Mouse (Mus musculus) layer of hippocampus, adult 2 months (tissue): ENCODE data around the gene Nlrc3. TPM values are rescaled to one million over a fixed set of nuclear protein-coding genes. Genes with fewer than 3 reads are reported as not detected.
A peak's percentile ranks its signal among the peaks of the same experiment; 100 is the strongest.

Experiments
- DNase-seq, 2 experiments: peaks; one replicate each; pipeline ENCODE4 v3.0.0; 2022; ENCODE audit warnings: low spot score in 2 of 2
- H3K27ac ChIP-seq: fragments of 200-600 bp; 2 replicates; pipeline ENCODE4 v1.8.1; 2022
- H3K4me3 ChIP-seq: fragments of 200-600 bp; 2 replicates; pipeline ENCODE4 v1.8.1; 2022; ENCODE audit warnings: mild to moderate bottlenecking
- CTCF ChIP-seq: fragments of 200-600 bp; conservative IDR thresholded peaks from 2 replicates; pipeline ENCODE4 v1.8.1; 2022; ENCODE audit warnings: antibody characterized with exemption, mild to moderate bottlenecking, moderate library complexity
- total RNA-seq, 2 experiments: library from RNA; stranded (reverse); gene quantifications; 2 replicates each; pipeline ENCODE4 v1.2.3; 2021

Nlrc3 gene
- total RNA-seq, 2 experiments from 2014 or later: 1.6 to 2.5 TPM

DNA sequence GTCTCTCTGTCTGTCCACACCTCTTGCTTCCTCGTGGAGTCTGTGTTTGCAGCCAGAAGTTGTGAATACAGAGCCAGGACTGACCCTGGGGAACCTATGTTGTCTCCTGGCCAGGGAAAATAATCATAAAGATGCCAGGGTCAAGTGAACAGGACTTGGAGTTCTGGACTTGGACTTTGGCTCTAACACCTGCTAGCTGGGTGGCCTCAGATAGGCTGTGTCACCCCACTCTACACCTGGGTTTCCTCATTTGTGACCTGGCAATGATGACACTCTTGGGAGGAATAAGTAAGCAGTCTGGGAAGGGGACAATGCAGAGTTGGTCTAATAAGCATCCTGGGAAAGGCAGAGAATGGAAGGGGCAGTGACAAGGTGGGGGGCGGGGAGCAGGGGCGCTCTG, 10.9 kb downstream of the Nlrc3 start:
- no peak overlapping the region for H3K27ac ChIP-seq
- no peak for TF ChIP-seq CTCF
- no peak overlapping the region for H3K4me3 ChIP-seq
- DNase-seq: no peak

DNA sequence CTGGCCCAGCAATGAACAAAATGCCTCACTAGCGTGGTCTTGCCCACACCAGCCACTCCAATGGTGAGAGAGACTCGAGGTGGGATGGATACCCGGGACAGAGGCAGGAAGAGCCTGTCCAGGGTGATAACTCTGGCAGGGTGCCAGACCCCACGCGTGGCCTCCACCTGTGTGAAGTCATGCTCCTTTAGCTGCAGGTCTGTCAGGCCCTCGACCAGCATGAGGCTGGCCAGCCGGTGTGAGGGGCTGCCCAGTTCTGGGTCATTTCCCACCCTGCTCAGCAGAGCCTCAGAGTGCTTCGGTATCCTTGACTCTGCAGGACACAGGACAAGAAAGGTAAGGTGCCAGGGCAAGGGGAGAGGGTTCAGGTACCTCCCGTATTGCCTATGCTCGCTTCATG, 11.4 kb downstream of the Nlrc3 start:
- no peak for TF ChIP-seq CTCF
- H3K27ac ChIP-seq: no peak overlapping the region
- DNase-seq: no peak
- H3K4me3 ChIP-seq: no peak overlapping the region

DNA sequence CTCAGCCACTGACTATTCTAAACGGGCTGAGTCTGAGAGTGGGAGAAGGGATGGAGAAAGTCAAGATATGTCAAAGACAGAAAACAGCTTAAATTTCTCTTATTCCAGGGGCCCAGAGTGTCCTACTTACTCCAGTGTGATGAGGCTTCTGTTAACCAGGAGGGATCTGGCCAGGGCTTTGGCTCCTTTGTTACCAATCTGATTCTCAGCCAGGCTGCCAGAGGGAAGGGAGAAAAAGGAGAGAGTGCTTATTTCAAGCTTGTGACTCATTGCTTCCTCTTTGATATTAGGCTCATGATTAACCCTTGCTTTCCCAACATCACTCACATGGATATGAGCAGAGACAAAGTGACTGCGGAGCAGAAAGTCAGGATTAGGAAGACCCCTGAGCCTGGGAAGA, 17.2 kb downstream of the Nlrc3 start:
- DNase-seq: no peak
- TF ChIP-seq CTCF: no peak
- Histone ChIP-seq H3K27ac (no peak overlapping the region), H3K4me3 (no peak overlapping the region)

DNA sequence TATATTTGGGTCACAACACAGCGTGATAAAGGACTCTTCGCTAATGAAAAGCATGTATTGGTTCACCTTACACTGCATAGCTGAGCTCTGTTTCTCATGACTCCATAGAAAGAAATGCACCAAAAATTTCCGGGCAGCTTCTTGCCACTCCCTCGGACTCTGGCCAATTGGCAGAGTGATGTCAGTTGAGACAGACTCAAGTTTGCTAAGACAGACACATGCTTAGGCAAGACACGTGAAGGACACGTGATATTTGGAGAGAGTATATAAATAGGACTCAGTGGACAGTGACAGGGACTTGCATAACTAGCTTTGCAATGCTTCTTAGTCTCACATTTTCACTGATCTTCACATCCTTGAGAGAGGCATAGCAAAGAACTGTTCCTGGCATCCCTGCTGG, 20.1 kb downstream of the Nlrc3 start:
- no peak overlapping the region for H3K4me3 ChIP-seq
- no peak for TF ChIP-seq CTCF
- DNase-seq: no peak
- H3K27ac ChIP-seq: no peak overlapping the region

DNA sequence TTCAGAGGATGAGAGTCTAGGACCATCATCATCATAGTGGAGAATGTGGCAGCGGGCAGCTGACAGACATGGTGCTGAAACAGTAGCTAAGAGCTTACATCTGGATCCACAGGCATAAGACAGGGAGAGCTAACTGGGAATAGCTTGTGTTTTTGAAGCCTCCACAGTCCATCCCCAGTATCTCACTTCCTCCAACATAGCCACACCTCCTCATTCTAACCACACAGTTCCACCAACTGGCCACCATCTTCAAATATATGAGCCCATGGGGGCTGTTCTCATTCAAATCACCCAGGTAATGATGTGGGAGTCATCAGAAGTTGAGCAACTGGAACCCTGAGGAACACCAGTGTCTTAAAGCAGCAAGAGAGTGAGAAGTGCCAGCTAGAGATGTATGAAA, 25.3 kb downstream of the Nlrc3 start:
- no peak for DNase-seq
- no peak for TF ChIP-seq CTCF
- Histone ChIP-seq H3K4me3 (no peak overlapping the region), H3K27ac (no peak overlapping the region)

DNA sequence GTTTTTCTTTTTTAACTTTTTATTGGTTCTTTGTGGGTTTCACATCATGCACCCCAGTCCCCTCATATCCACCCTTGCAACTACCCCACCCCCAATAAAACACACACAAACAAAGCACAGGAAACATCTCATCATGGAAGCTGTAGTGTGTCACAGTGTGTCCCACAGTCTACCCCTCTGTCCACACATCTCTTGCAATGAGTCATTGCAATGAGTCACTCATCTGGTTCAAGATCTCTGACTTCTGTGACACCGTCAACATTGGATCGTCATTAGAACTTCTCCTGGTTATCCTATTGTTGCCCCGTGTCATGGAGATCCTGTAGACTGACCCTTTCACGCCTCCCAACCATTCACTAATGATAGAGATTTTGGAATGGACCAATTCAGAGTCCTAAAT, 41.7 kb downstream of the Nlrc3 start:
- Histone ChIP-seq H3K4me3 (no peak overlapping the region), H3K27ac (no peak overlapping the region)
- no peak for DNase-seq
- no peak for TF ChIP-seq CTCF

DNA sequence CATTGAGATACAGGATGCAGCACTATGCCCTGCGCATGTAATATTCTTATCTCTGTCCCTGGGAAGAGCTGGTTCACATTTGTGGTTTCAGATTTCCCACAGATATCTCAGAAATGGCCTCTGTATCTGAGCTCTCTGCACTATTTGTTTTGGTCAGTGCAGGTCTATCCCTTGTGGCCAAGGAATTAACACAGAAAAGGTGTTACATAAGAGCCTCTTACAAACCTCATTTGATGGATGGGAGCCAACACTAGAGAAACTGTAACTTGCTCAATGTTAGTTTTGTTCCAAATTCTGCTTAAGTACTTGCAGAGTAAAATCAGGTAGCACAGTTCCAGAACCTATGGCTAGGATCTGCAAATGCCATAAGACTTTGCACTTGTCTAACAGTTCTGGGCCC, 42.3 kb downstream of the Nlrc3 start:
- DNase-seq: no peak
- no peak overlapping the region for H3K27ac ChIP-seq
- no peak overlapping the region for H3K4me3 ChIP-seq
- TF ChIP-seq CTCF: no peak

DNA sequence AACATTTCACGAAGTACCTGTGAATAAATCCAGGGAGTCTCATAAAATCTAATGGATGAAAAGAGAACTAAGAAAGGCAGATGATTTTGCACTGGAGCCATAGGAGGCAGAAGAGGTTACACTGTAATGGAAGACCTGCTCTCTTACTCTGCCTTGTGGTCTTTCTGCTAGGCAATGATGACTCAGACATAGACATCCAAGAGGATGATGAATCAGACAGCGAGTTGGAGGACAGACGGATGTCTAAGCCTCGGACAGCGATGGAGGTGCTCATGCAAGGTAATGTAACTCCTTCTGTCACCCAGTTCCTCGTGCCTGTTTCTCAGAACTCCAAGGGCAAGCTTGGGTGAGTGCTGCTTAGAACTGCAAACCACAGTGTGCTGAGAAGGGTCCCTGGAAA, 42.9 kb downstream of the Nlrc3 start:
- Histone ChIP-seq H3K27ac (no peak overlapping the region), H3K4me3 (no peak overlapping the region)
- DNase-seq: no peak
- TF ChIP-seq CTCF: no peak

DNA sequence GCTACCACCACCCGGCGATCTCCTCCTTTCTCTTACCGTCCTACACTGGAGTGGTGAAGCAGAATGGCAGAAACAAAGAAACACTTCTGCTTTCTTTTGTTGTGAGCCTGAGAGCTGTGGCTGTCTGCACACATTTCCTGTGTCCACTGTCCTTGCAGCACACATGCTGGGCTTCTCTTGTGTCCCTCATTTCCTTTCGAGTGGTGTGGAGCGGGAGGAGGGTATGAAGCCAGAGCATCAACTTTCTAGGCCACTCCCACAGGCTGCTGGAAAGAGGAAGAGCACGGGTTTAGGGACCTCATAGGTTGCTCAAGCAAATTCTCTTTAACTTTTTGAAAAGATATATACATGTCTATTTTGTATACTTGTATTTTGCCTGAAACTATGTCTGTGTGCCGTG, 47.3 kb downstream of the Nlrc3 start:
- TF ChIP-seq CTCF: no peak
- H3K4me3 ChIP-seq: no peak overlapping the region
- no peak overlapping the region for H3K27ac ChIP-seq
- no peak for DNase-seq

DNA sequence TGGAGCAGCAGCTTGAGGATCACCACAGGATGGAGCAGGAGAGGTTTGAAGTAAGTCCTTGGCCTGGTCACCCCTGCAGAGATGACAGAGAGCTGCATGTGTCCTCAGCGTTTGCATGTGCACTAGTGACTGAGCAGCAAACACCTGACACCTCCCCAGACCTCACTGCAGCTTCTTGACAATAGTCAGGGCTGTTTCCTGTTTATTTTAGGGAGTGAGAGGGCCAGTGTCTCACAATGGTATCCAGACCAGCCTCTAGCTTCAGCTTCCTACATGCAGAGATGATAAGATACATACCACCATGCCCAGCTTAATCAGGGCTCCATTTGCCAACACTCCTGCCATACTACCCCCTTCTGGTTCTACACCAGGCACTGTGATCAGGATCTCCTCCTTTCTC, 47.9 kb downstream of the Nlrc3 start:
- no peak for TF ChIP-seq CTCF
- Histone ChIP-seq H3K27ac (0 out of 2 replicates have a peak overlapping the region, but pooled peaks have one; percentile 10), H3K4me3 (no peak overlapping the region)
- no peak for DNase-seq

DNA sequence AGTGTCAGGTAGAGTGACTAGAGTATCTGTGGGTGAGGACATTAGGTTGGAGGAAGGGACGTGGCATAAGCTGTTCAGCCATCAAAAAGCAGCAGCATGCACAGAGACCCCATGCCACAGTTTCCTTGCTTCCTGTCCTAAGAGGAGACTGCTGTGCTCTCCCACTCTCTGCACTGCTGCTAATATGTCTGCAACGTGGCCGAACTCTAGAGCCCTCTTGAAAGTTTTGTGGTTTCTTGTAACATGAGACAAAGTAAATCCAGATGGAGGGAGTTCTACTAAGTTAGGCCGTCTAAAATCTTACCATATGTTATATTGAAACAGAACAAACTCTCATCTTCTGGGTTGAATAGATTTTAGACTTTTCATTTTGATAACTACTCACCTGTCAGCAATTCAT, 52.5 kb downstream of the Nlrc3 start:
- DNase-seq: no peak
- TF ChIP-seq CTCF: no peak
- Histone ChIP-seq H3K4me3 (no peak overlapping the region), H3K27ac (no peak overlapping the region)

DNA sequence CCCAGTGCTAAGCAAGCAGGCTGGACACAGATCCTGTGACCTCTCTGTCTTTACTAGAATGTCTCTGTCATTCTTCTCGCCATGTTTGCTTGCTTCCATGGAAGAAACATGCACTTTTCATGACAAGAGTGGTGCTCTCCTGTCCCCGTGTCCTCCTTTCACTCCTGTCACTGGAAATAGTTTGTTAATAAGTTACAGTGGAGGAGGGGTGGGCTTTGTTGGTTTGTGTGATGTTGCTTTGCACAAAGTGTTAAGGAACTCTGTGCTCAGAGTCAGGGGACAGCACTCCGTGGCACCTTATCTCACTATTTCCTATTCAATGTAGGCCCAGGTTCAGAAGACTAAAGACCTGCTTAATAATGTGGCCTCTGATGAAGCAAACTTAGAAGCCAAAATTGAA, 52.9 kb downstream of the Nlrc3 start:
- no peak for DNase-seq
- no peak for TF ChIP-seq CTCF
- H3K27ac ChIP-seq: no peak overlapping the region
- H3K4me3 ChIP-seq: no peak overlapping the region

DNA sequence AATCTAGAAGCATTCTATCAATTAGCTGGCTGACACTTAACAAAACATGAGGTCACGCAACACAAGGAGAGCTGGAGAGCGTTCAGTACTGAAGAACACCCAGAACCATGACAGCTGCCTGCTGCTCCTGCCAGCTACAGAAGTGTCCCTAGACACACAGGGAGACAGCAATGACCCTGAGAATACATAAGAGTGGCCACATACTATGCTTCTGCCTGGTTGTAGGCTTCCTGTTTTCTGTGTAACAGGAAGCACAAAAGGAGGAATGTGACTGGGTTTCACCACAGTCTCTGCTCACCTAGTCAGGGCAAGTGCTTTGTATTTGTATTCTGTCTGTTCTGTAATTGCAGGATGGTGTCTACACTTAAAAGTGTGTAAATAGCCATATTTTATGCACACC, 55.7 kb downstream of the Nlrc3 start:
- DNase-seq: no peak
- Histone ChIP-seq H3K27ac (no peak overlapping the region), H3K4me3 (no peak overlapping the region)
- TF ChIP-seq CTCF: no peak

DNA sequence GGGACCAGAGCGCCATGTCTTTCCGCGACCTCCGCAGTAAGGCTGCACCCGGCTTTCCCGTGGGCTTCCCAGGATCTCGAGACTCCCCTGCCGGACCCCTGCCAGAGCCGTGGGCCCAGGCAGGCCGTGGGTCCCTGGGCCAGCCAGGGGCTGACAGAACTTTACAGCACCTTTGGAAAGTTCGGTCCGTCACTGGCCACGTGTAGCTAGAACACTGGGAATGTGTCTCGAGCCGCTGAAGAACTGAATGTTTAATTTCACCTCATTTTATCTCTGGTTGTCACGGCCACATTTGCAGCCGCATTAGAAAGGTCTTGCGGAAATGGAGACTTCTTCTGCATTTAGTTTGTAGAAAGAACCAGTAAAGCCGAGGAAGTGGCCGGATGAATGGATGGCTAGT, 67.3 kb downstream of the Nlrc3 start:
- peak overlapping the region; percentile 93 for H3K27ac ChIP-seq
- TF ChIP-seq CTCF: no peak
- H3K4me3 ChIP-seq: peak overlapping the region; percentile 85
- no peak for DNase-seq

DNA sequence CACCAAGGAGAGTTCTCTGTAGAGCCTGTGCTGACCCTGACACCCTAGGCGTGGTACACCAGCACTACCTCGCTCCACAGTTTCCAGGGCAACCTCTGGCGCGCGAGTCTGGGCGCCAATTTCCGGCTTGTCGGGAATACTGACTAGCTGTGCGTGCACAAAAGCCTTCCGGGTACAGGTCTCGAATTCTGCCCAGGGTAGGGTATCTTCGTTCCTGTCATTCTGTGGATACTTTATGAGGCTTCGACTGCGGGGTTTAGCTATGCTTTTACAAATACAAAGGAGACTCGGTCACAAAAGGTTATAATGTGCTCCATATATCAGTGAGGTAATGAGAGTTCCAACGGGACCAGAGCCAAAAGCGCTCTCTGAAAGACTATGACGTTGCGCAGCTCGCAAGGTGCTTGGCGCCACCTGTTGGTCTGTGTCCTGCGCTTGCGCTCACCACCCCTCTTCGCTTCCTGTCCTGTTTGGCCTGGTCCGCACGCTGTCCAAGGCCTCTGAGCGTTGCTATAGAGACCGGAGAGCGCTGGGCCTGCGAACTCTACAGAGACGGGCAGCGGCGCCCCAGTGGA, 67.8 kb downstream of the Nlrc3 start, which contains the start of the genes 1700037C18Rik and Cluap1:
Gene 1700037C18Rik (minus strand): TSS at position 153 of the 575 bp plus-strand sequence.
Gene Cluap1 (plus strand): TSS at position 265 of the 575 bp plus-strand sequence.
- peak; percentile 83 for TF ChIP-seq CTCF
- peak within 1 kb of the TSS; percentile 93 for H3K27ac ChIP-seq

More for the DNA sequence above, 67.8 kb downstream of the Nlrc3 start, which contains the start of the genes 1700037C18Rik and Cluap1:
- peak; percentile 93 to 94 for DNase-seq
- peak within 1 kb of the TSS; percentile 85 for H3K4me3 ChIP-seq
